Mouse (Mus musculus) ES-Bruce4 (cell line): ENCODE measurements at regions not wholly inside any gene's neighbourhood (a gene's known extent, or its start where the extent isn't known, plus 50 kb on each side); places are given as distances from the start of the nearest gene placed in this dataset.

Experiments
- CTCF ChIP-seq: IDR thresholded peaks from one replicate; pipeline ENCODE4 v1.8.1; 2011; ENCODE audit warnings: low read depth, low read length
- POLR2A ChIP-seq: IDR thresholded peaks from one replicate; pipeline ENCODE4 v1.8.1; 2011; ENCODE audit warnings: low read length; ENCODE audit not compliant: insufficient read depth

- TF ChIP-seq POLR2A (no peak), CTCF (no peak)
Observed at GRCm38 (mm10) chr13:107917564-107917963, 126.7 kb upstream of the Smim15 start.
